Mouse (Mus musculus): ENCODE results near the gene C2cd4b. TPM values are rescaled to one million over a fixed set of nuclear protein-coding genes. Genes with fewer than 3 reads are reported as not detected.

The C2cd4b gene
- 0.53 and 1.3 TPM in 2 replicates for polyA plus RNA-seq (2012; rRNA removed)

DNA sequence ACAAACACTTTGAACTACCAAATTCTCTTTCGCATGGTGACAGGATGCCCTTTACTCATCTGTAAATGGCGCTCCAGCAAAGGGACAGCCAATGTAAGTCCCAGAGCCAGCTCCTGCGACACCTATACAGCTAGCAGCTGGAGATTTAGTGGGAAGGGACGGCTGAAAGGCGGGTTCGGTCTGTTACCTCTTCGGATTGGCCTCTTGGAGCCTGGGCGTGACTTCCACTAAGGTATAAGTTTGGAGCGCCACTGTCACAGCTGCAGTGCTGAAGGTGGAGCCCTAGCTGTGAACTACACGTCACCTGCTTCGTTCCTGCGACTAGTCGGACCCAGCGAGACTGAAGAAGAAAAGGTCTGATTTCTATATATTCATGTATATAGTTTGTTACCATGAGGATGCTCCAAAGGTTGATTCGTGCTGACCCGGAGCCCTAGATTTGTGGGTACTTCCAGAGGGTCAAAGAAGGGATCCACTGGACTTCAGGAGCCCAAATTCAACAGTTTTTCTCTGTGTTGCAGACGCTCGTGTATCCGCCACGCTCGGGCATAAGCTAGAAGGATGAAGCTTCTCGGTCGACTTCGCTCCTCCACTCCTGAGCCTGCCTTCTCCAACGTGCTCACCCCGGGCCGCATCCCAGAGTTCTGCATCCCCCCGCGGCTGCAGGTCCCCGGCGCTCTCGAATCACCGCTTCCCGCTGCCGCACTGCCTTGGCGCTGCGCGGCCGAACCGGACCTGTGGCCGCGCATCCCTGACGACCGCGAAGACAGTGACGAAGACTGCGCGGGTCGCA is at the start of gene C2cd4b:
C2cd4b (plus strand) TSS at position 275 of the 793 bp plus-strand sequence.
- Histone ChIP-seq H3K36me3 (ENCODE audit: control insufficient read depth, insufficient read depth, low read length) (no peaks in the 10 kb centered on the region), H3K27ac (ENCODE audit: insufficient read depth, low read length) (no peak within 1 kb of the TSS), H3K4me1 (ENCODE audit: control insufficient read depth, insufficient read depth, insufficient read length) (no peaks in the 10 kb centered on the region), H3K4me3 (ENCODE audit: extremely low read depth, insufficient read depth, insufficient read length) (no peak within 1 kb of the TSS; the same call in 1 of the 2 replicates), H3K27me3 (ENCODE audit: control insufficient read depth, insufficient read depth, low read length) (peaks cover 9% of the 10 kb centered on the region)
- TF ChIP-seq CTCF (IDR thresholded peaks at IDR 0.05; ENCODE audit: extremely low read depth, insufficient read depth, insufficient read length, insufficient replicate concordance), result no peak
- no peak for DNase-seq (ENCODE audit: low read depth in 1 of 2, low spot score in 2 of 2)
- 5% methylated on average over 49 of the region's 49 CpGs for WGBS

DNA sequence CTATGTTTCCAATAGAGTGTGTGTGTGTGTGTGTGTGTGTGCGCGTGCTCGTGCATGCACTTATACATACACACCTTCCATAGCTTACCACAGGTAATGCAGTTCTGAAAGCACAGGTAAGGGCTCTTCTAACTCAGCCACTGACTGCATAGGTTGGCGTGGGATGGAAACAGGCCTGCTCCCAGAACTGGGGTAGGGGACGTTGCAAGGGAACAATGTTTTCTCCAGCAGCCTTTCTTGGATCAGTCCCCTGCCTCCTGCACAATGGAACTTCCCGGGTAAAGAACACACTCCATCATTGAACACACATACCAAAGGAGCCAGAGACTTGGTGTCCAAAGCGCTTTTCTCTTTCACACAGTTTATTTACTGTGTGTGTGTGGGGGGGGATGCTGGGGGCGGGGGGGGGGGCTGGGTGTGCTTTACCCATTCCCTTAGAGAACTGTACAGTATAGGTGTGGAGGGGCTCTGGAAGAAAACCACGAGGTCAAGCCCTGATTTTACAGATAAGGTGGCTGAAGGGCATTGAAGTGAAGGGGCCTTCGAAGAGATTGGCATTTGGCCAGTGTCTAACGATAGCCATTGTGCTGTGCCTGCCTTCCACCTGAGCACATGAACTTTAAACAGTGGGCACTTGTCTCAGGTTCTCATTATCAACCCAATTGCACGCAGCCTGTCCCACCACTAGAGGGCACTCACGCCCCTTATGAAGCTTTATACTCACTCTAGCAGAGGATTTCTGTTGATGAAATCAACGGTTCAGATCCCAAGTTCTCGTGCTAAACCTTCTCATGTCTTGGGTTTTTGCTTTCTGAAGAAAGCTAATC is 48.0 kb upstream of the C2cd4b start:
- H3K36me3 ChIP-seq (ENCODE audit: control insufficient read depth, insufficient read depth, low read length), result no peaks in the 10 kb centered on the region
- H3K27ac ChIP-seq (ENCODE audit: insufficient read depth, low read length), result no peak overlapping the region
- TF ChIP-seq CTCF (IDR thresholded peaks at IDR 0.05; ENCODE audit: extremely low read depth, insufficient read depth, insufficient read length, insufficient replicate concordance) (peak; percentile 60; the same call in 1 of the 2 replicates), POLR2A (IDR thresholded peaks at IDR 0.05; ENCODE audit: low read depth, low read length) (no peak)
- peak in 1 of 2 experiments; percentile 27 for DNase-seq (ENCODE audit: low read depth in 1 of 2, low spot score in 2 of 2)
- WGBS, result 42% methylated on average over 15 of the region's 15 CpGs
- no peak overlapping the region for H3K4me3 ChIP-seq (ENCODE audit: extremely low read depth, insufficient read depth, insufficient read length)
- no peaks in the 10 kb centered on the region for H3K27me3 ChIP-seq (ENCODE audit: control insufficient read depth, insufficient read depth, low read length)
- H3K4me1 ChIP-seq (ENCODE audit: control insufficient read depth, insufficient read depth, insufficient read length), result no peaks in the 10 kb centered on the region

DNA sequence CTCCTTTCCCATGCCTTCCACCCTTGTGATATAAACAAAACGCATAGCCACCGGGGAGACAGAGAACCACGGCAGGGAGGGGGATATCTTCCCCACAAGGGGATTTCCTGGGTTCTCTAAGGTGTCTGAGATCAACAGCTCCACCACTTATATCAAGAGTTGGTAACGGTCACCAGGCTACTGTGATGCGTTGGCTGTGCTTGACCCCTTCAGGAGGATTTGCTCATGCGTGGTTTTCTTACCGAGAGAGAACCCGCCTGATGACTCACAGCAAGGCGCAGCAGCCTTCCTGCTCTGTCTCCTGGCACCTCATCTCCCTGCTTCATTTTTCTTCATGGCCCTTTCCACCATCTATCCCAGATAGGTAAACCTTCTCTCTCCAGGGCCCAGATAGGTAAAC is 47.1 kb upstream of the C2cd4b start:
- no peak for DNase-seq (ENCODE audit: low read depth in 1 of 2, low spot score in 2 of 2)
- Histone ChIP-seq H3K27ac (ENCODE audit: insufficient read depth, low read length) (no peak overlapping the region), H3K36me3 (ENCODE audit: control insufficient read depth, insufficient read depth, low read length) (no peaks in the 10 kb centered on the region), H3K4me3 (ENCODE audit: extremely low read depth, insufficient read depth, insufficient read length) (no peak overlapping the region), H3K4me1 (ENCODE audit: control insufficient read depth, insufficient read depth, insufficient read length) (no peaks in the 10 kb centered on the region), H3K27me3 (ENCODE audit: control insufficient read depth, insufficient read depth, low read length) (no peaks in the 10 kb centered on the region)
- TF ChIP-seq POLR2A (IDR thresholded peaks at IDR 0.05; ENCODE audit: low read depth, low read length) (no peak), CTCF (IDR thresholded peaks at IDR 0.05; ENCODE audit: extremely low read depth, insufficient read depth, insufficient read length, insufficient replicate concordance) (no peak)
- WGBS, result 72% methylated on average over 9 of the region's 9 CpGs

DNA sequence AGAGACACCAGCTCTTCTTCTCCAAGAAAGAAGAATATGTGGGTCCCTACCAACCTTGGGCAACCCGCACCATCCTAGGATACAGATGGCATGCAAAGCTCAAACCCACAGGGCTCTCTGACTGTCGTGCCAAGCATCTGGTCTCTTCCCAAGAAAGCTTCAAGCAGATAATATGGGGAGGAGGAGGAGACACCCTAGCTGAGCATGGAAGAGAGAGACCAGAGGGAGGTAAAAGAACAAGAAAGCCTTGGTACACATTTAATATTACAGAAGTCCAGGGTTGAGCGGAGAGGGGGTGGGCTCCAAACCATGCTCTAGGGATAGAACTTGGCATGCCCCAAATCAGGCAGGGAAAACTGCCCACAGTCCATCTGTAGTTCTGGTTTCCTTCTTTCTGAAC is 42.2 kb upstream of the C2cd4b start:
- TF ChIP-seq POLR2A (IDR thresholded peaks at IDR 0.05; ENCODE audit: low read depth, low read length), result no peak
- no peak for TF ChIP-seq CTCF (IDR thresholded peaks at IDR 0.05; ENCODE audit: extremely low read depth, insufficient read depth, insufficient read length, insufficient replicate concordance)
- WGBS, result 83% methylated on average over 3 of the region's 3 CpGs
- no peak overlapping the region for H3K4me3 ChIP-seq (ENCODE audit: extremely low read depth, insufficient read depth, insufficient read length)

DNA sequence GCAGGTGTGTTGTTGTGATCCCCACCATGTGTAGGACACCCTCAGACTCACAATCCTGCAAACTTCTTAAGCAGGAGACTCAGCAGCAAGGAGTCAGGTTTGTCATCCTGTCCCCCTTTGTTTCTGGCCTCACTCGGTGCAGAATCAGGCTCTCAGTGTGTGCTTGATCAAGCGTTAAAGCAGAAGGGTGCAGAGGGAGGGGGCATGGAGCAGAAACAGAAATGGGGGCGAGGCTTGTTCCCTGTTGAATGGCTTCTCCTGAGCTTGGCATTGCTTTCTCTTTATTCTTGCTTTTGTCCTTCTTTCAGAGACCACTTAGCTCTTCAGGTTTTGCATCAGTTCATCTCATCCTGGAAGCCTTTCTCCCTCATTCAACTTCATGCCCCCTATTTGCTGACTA is 40.6 kb upstream of the C2cd4b start:
- Histone ChIP-seq H3K27me3 (ENCODE audit: control insufficient read depth, insufficient read depth, low read length) (no peaks in the 10 kb centered on the region), H3K4me3 (ENCODE audit: extremely low read depth, insufficient read depth, insufficient read length) (no peak overlapping the region), H3K4me1 (ENCODE audit: control insufficient read depth, insufficient read depth, insufficient read length) (no peaks in the 10 kb centered on the region), H3K27ac (ENCODE audit: insufficient read depth, low read length) (no peak overlapping the region), H3K36me3 (ENCODE audit: control insufficient read depth, insufficient read depth, low read length) (no peaks in the 10 kb centered on the region)
- TF ChIP-seq CTCF (IDR thresholded peaks at IDR 0.05; ENCODE audit: extremely low read depth, insufficient read depth, insufficient read length, insufficient replicate concordance) (no peak), POLR2A (IDR thresholded peaks at IDR 0.05; ENCODE audit: low read depth, low read length) (no peak)
- no peak for DNase-seq (ENCODE audit: low read depth in 1 of 2, low spot score in 2 of 2)
- 58% methylated on average over 3 of the region's 3 CpGs for WGBS

More for the DNA sequence above, 42.2 kb upstream of the C2cd4b start:
- Histone ChIP-seq H3K4me1 (ENCODE audit: control insufficient read depth, insufficient read depth, insufficient read length) (no peaks in the 10 kb centered on the region), H3K27ac (ENCODE audit: insufficient read depth, low read length) (no peak overlapping the region), H3K27me3 (ENCODE audit: control insufficient read depth, insufficient read depth, low read length) (no peaks in the 10 kb centered on the region), H3K36me3 (ENCODE audit: control insufficient read depth, insufficient read depth, low read length) (no peaks in the 10 kb centered on the region)
- DNase-seq (ENCODE audit: low read depth in 1 of 2, low spot score in 2 of 2), result no peak

DNA sequence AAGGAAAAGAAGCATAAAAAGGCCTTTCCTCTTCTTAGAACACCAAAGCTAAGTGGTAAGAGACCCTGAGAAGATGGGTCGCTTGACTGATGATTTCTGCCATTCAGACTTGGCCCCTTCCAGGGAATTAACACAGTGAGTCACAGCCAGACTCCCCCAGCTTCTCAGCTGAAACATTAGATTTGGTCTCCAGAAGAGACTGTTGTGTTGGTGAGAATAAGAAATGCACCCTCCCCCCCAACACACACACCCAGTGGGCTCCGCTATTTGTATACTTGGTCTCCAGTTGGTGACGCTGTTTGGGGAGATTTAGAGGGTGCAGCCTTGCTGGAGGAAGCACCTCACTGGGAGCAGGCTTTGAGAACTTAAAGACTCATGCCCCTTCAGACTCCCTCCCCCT is 39.1 kb upstream of the C2cd4b start:
- Histone ChIP-seq H3K36me3 (ENCODE audit: control insufficient read depth, insufficient read depth, low read length) (no peaks in the 10 kb centered on the region), H3K27ac (ENCODE audit: insufficient read depth, low read length) (no peak overlapping the region), H3K4me3 (ENCODE audit: extremely low read depth, insufficient read depth, insufficient read length) (no peak overlapping the region), H3K27me3 (ENCODE audit: control insufficient read depth, insufficient read depth, low read length) (no peaks in the 10 kb centered on the region), H3K4me1 (ENCODE audit: control insufficient read depth, insufficient read depth, insufficient read length) (no peaks in the 10 kb centered on the region)
- WGBS, result 78% methylated on average over 3 of the region's 3 CpGs
- no peak for DNase-seq (ENCODE audit: low read depth in 1 of 2, low spot score in 2 of 2)
- TF ChIP-seq CTCF (IDR thresholded peaks at IDR 0.05; ENCODE audit: extremely low read depth, insufficient read depth, insufficient read length, insufficient replicate concordance) (no peak), POLR2A (IDR thresholded peaks at IDR 0.05; ENCODE audit: low read depth, low read length) (no peak)
